Mouse (Mus musculus) layer of hippocampus, adult 9-10 months (tissue): ENCODE measurements around the gene Spaar.

Source experiments
- DNase-seq: peaks from one replicate; pipeline ENCODE4 v3.0.0; 2022; ENCODE audit warnings: low spot score

Spaar gene

DNA sequence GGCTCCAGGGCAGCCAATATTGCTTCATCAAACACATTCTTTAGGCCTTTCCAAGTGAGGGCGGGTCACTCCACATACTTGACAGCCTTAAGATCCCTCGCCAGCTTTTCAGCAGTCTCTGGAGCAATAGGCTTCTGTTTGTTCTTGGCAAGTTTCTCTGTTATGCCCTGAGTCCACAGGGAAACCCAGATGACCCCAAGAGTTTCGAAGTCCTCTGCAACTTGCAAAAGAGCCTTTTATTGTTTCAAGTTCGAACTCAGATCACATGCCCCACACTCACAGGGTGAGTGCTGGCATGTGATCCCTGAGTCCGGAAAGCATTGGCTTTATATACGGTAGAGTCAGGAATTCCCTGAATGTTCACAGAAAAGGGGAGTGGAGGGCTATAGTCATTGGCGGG is 69.1 kb downstream of the Spaar start:
- no peak for DNase-seq
